Mouse (Mus musculus) forebrain, embryonic 15.5 days (tissue): ENCODE measurements around the gene Mkrn1. TPM values are rescaled to one million over a fixed set of nuclear protein-coding genes. Genes with fewer than 3 reads are reported as not detected.
"Not testable (repeated sequence)": the region's sequence is repeated elsewhere in the genome, so short reads cannot be mapped to it uniquely, and the experiment has no call there.

Source experiments
- ATAC-seq: fragments of 200-750 bp; cut with Nextera tagmentation; replicated peaks from 2 replicates; pipeline ENCODE4 v1.8.0; 2017; ENCODE audit warnings: mild to moderate bottlenecking, moderate TSS enrichment, moderate library complexity
- H3K27ac ChIP-seq: fragments of 300-500 bp; sonication (generic); replicated peaks from 2 replicates; pipeline ENCODE4 v1.5.1; 2015; ENCODE audit warnings: mild to moderate bottlenecking, inconsistent platforms
- H3K27me3 ChIP-seq: fragments of 300-500 bp; sonication (generic); 2 replicates; pipeline ENCODE4 v1.6.1; 2015; ENCODE audit warnings: inconsistent platforms
- H3K36me3 ChIP-seq: fragments of 300-500 bp; sonication (generic); 2 replicates; pipeline ENCODE4 v1.6.1; 2015; ENCODE audit warnings: mild to moderate bottlenecking, inconsistent platforms
- H3K4me1 ChIP-seq: fragments of 300-500 bp; sonication (generic); 2 replicates; pipeline ENCODE4 v1.6.1; 2015; ENCODE audit warnings: inconsistent platforms
- H3K4me2 ChIP-seq: fragments of 300-500 bp; sonication (generic); replicated peaks from 2 replicates; pipeline ENCODE4 v1.6.1; 2015; ENCODE audit warnings: mild to moderate bottlenecking, inconsistent platforms
- H3K4me3 ChIP-seq: fragments of 300-500 bp; sonication (generic); 2 replicates; pipeline ENCODE4 v1.5.1; 2015; ENCODE audit warnings: mild to moderate bottlenecking, inconsistent platforms
- H3K9ac ChIP-seq: fragments of 300-500 bp; sonication (generic); replicated peaks from 2 replicates; pipeline ENCODE4 v1.6.1; 2015; ENCODE audit warnings: mild to moderate bottlenecking, inconsistent platforms
- H3K9me3 ChIP-seq: fragments of 300-500 bp; sonication (generic); 2 replicates; pipeline ENCODE4 v1.6.1; 2016; ENCODE audit warnings: inconsistent platforms
- WGBS: fragments of 180-500 bp; shearing (Covaris S2); methylation state at CpG from one replicate; pipeline ENCODE4 v1.1.7; 2015; ENCODE audit warnings: mixed read lengths; 5-methylcytosine and 5-hydroxymethylcytosine counted together
- polyA plus RNA-seq: library from polyadenylated mRNA; unstranded; fragments of >200 nt; fragmentation: Nextera tagmentation; extraction: Ambion mirVana; gene quantifications from 2 replicates; pipeline ENCODE4 v1.2.1, GENCODE M21; 2015

The Mkrn1 gene
- polyA plus RNA-seq, 1 experiment from 2014 or later = 247 TPM

DNA sequence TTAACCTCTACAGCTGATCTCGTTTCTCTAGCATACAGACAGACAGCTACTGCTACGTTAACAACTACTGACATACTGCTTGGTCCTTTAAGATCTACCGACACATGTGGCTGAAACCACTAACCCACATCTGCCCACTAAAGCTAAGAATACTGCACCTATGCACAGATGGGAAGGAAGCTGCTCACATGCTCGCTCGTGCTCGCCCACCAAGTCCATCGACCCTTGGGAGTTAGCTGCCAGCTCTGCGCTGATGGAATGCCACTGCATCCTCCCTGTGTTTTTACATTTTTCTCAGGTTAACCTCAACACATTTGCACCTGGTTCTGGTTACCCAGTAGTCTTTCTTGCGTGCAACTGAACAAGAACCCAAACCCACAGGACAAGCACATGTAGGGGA, 21.9 kb downstream of the Mkrn1 start:
- H3K4me1 ChIP-seq = no peaks in the 10 kb centered on the region
- peaks cover 29% of the 10 kb centered on the region for H3K36me3 ChIP-seq
- 95% methylated on average over 9 of the region's 9 CpGs for WGBS
- ATAC-seq = no peak
- no peak overlapping the region for H3K4me3 ChIP-seq
- no peak overlapping the region for H3K27ac ChIP-seq
- no peak overlapping the region for H3K4me2 ChIP-seq
- no peaks in the 10 kb centered on the region for H3K27me3 ChIP-seq
- H3K9ac ChIP-seq = no peak overlapping the region
- no peaks in the 10 kb centered on the region for H3K9me3 ChIP-seq

DNA sequence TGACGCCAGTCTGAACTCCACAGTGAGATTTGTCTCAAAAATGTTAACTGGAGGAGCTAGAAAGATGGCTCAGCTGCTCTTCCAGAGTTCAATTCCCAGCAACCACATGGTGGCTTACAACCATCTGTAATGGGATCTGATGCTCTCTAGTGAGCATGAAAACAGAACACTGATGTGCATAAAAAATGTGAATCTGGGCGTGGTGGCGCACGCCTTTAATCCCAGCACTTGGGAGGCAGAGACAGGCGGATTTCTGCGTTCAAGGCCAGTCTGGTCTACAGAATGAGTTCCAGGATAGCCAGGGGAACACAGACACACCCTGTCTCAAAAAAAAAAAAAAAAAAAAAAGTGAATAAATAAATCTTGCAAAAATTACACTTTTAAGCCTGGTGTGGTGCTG, 23.2 kb downstream of the Mkrn1 start:
- H3K36me3 ChIP-seq = peaks cover 20% of the 10 kb centered on the region
- 95% methylated on average over 6 of the region's 6 CpGs for WGBS
- H3K9me3 ChIP-seq = no peaks in the 10 kb centered on the region
- no peak overlapping the region for H3K4me3 ChIP-seq
- no peaks in the 10 kb centered on the region for H3K4me1 ChIP-seq
- H3K4me2 ChIP-seq = no peak overlapping the region
- no peak overlapping the region for H3K27ac ChIP-seq
- no peak for ATAC-seq
- H3K9ac ChIP-seq = no peak overlapping the region
- no peaks in the 10 kb centered on the region for H3K27me3 ChIP-seq

- Histone ChIP-seq H3K4me3 (no peak overlapping the region), H3K27ac (no peak overlapping the region), H3K36me3 (peaks cover 15% of the 10 kb centered on the region), H3K9me3 (no peaks in the 10 kb centered on the region), H3K4me2 (no peak overlapping the region), H3K9ac (no peak overlapping the region), H3K4me1 (no peaks in the 10 kb centered on the region), H3K27me3 (no peaks in the 10 kb centered on the region)
- 91% methylated on average over 4 of the region's 4 CpGs for WGBS
- no peak for ATAC-seq
Measured at GRCm38 (mm10) chr6:39395916-39396315, 24.3 kb downstream of the Mkrn1 start.

DNA sequence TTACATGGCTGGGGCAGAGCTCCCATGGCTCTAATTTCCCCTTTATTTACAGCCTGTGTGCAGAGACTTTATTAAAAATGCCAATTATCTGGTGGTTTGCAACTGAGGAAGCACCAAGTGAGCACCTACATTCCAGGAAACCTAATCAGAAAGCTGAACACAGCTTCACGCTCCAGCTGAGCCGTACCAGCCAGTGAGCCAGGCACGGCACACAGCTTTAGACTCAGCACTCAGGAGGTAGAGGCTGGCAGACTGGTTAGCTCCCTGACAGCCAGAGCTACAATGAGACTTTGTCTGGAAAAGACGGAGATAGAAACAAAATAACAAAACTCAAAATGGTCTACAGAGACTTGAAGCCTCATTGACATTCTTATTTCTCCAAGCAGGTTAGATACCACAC, 24.8 kb downstream of the Mkrn1 start:
- H3K36me3 ChIP-seq = peaks cover 16% of the 10 kb centered on the region
- H3K27ac ChIP-seq = no peak overlapping the region

GRCm38 (mm10) chr6:39389988-39390387, 30.3 kb downstream of the Mkrn1 start:
- Histone ChIP-seq H3K27ac (no peak overlapping the region), H3K4me3 (no peak overlapping the region), H3K9ac (no peak overlapping the region), H3K27me3 (no peaks in the 10 kb centered on the region), H3K4me2 (no peak overlapping the region), H3K9me3 (no peaks in the 10 kb centered on the region), H3K4me1 (no peaks in the 10 kb centered on the region), H3K36me3 (peaks cover 4% of the 10 kb centered on the region; the same call in 1 of the 2 replicates)
- no peak for ATAC-seq
- WGBS = 94% methylated on average over 2 of the region's 2 CpGs

More for the DNA sequence above, 24.8 kb downstream of the Mkrn1 start:
- Histone ChIP-seq H3K4me2 (no peak overlapping the region), H3K9me3 (no peaks in the 10 kb centered on the region), H3K4me3 (no peak overlapping the region), H3K27me3 (no peaks in the 10 kb centered on the region), H3K4me1 (no peaks in the 10 kb centered on the region), H3K9ac (no peak overlapping the region)
- ATAC-seq = no peak
- WGBS = 79% methylated on average over 4 of the region's 4 CpGs

DNA sequence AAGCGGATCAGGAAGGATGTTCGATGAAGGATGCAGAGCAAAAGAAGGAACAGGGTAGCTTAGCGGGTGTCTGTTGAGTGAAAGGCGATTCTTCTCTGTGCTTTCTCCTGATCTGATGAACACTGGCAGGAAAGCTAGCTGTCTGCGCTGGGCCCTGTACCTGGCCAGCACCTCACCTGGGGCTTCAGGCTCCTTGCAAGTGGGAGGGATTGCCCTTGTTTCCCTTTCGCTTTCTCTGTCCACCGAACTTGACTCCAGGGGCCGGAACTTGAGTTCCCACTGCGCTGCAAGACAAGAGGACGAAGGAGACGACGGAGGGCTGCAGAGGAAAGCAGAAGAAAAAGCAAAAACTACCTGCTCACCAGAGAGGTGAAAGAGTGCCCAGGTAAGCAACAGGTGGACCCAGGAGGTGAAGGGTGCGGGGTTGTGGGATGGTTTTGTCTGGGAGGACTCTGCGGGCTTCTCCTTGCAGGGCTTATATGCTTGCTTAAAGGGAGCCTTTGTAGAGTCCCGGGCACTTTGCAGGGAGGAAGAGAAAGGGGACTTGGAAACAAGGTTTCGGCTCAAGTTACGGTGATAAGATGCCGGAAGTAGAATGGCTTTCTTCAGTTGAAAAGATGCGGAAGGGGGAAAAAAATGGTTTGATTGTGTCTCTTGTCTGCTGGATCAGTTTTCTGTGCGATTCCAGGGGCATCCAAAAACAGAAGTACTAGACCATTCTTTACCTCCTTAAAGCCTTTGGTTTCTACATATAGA, 39.0 kb downstream of the Mkrn1 start, which contains the start of gene Rab19:
TSS of gene Rab19 (plus strand) at position 51 of the 756 bp plus-strand sequence.
- Histone ChIP-seq H3K4me3 (peak within 1 kb of the TSS; percentile 17), H3K36me3 (no peaks in the 10 kb centered on the region), H3K27me3 (peaks cover 5% of the 10 kb centered on the region; the same call in 1 of the 2 replicates), H3K9ac (no peak within 1 kb of the TSS), H3K4me2 (peak within 1 kb of the TSS; percentile 29), H3K4me1 (peaks cover 6% of the 10 kb centered on the region), H3K9me3 (no peaks in the 10 kb centered on the region), H3K27ac (no peak within 1 kb of the TSS)
- ATAC-seq = no peak
- WGBS = 8% methylated on average over 20 of the region's 20 CpGs

- H3K36me3 ChIP-seq = no peaks in the 10 kb centered on the region
- no peak for ATAC-seq
- H3K4me3 ChIP-seq = no peak overlapping the region
- H3K4me2 ChIP-seq = no peak overlapping the region
- peaks cover 15% of the 10 kb centered on the region for H3K4me1 ChIP-seq
- H3K27me3 ChIP-seq = peaks cover 5% of the 10 kb centered on the region; the same call in 1 of the 2 replicates
- no peak overlapping the region for H3K9ac ChIP-seq
- WGBS = 91% methylated on average over 3 of the region's 3 CpGs
- H3K9me3 ChIP-seq = no peaks in the 10 kb centered on the region
- no peak overlapping the region for H3K27ac ChIP-seq
Measured at GRCm38 (mm10) chr6:39380276-39380675, 40.0 kb downstream of the Mkrn1 start.

GRCm38 (mm10) chr6:39379749-39380148, 40.5 kb downstream of the Mkrn1 start:
- ATAC-seq = no peak
- WGBS = 79% methylated on average over 8 of the region's 8 CpGs
- peaks cover 15% of the 10 kb centered on the region for H3K4me1 ChIP-seq
- no peak overlapping the region for H3K9ac ChIP-seq
- no peaks in the 10 kb centered on the region for H3K36me3 ChIP-seq
- H3K9me3 ChIP-seq = no peaks in the 10 kb centered on the region
- peaks cover 5% of the 10 kb centered on the region; the same call in 1 of the 2 replicates for H3K27me3 ChIP-seq
- no peak overlapping the region for H3K4me3 ChIP-seq
- no peak overlapping the region for H3K4me2 ChIP-seq
- no peak overlapping the region for H3K27ac ChIP-seq

DNA sequence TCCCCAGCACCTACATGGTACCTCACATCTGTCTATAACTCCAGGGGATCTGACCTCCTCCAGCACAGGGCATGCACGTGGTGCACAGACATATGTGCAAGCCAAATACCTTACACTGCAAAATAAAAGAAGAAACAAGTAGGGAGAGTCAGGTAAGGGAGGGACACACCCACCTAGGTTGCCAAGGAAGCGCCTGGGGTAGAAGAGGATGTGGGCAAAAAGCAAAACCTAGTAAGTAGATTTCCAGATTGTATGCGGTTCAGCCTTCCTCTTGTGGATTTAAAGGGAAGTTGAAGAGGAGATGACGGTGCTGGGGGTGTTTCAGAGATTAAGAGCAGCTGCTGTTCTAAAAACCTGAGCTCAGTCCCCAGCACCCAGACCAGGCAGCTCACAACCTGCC, 41.0 kb downstream of the Mkrn1 start:
- no peaks in the 10 kb centered on the region for H3K9me3 ChIP-seq
- H3K36me3 ChIP-seq = 0 out of 2 replicates have a peak, but pooled peaks cover under 1% of the 10 kb centered on the region
- 72% methylated on average over 4 of the region's 4 CpGs for whole genome bisulfite sequencing
- no peak for ATAC-seq
- H3K4me1 ChIP-seq = peaks cover 15% of the 10 kb centered on the region
- H3K27ac ChIP-seq = no peak overlapping the region
- H3K4me2 ChIP-seq = no peak overlapping the region
- no peak overlapping the region for H3K4me3 ChIP-seq
- H3K27me3 ChIP-seq = peaks cover 5% of the 10 kb centered on the region; the same call in 1 of the 2 replicates
- H3K9ac ChIP-seq = no peak overlapping the region

DNA sequence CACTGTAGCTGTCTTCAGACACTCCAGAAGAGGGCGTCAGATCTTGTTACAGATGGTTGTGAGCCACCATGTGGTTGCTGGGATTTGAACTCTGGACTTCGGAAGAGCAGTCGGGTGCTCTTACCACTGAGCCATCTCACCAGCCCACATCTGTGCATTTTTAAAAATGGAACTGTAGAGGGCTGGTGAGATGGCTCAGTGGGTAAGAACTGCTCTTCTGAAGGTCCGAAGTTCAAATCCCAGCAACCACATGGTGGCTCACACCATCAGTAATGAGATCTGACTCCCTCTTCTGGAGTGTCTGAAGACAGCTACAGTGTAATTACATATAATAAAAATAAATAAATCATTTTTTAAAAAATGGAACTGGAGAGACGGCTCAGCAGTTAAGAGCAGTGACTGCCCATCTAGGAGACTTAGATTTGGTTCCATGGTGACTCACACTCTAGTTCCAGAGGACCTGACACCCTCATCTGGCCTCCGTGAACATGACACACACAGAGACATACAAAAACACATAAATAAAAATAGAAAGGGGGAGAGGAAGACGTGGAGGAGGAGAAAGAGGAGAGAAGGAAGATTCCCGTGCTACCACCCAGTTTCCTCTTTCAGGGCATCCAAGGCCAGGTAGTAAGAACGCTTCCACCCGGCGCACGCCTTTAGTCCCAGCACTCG, 42.0 kb downstream of the Mkrn1 start:
- H3K9ac ChIP-seq, H3K27ac ChIP-seq, H3K27me3 ChIP-seq, H3K4me3 ChIP-seq, H3K4me2 ChIP-seq, H3K36me3 ChIP-seq, H3K9me3 ChIP-seq: not testable (repeated sequence)
- ATAC-seq = 0 out of 2 replicates have a peak, but pooled peaks have one; percentile 18
- peaks cover 15% of the 10 kb centered on the region for H3K4me1 ChIP-seq
- 83% methylated on average over 13 of the region's 13 CpGs for WGBS

GRCm38 (mm10) chr6:39377311-39377827, 42.9 kb downstream of the Mkrn1 start, which contains the start of gene Slc37a3:
TSS of gene Slc37a3 (minus strand) at chr6:39377675.
- peak; percentile 93 for ATAC-seq
- Histone ChIP-seq H3K9ac (peak within 1 kb of the TSS; percentile 93), H3K4me3 (peak within 1 kb of the TSS; percentile 93), H3K27me3 (peaks cover 5% of the 10 kb centered on the region; the same call in 1 of the 2 replicates), H3K4me2 (peak within 1 kb of the TSS; percentile 63), H3K36me3 (0 out of 2 replicates have a peak, but pooled peaks cover 6% of the 10 kb centered on the region), H3K9me3 (no peaks in the 10 kb centered on the region), H3K27ac (peak within 1 kb of the TSS; percentile 16; the same call in 1 of the 2 replicates), H3K4me1 (peaks cover 17% of the 10 kb centered on the region)
- WGBS = under 1% methylated on average over 43 of the region's 43 CpGs

- 26% methylated on average over 9 of the region's 9 CpGs for WGBS
- Histone ChIP-seq H3K4me1 (peaks cover 17% of the 10 kb centered on the region), H3K9me3 (no peaks in the 10 kb centered on the region), H3K4me3 (peak overlapping the region; percentile 93), H3K9ac (peak overlapping the region; percentile 93), H3K27me3 (peaks cover 5% of the 10 kb centered on the region; the same call in 1 of the 2 replicates), H3K36me3 (0 out of 2 replicates have a peak, but pooled peaks cover 6% of the 10 kb centered on the region), H3K4me2 (peak overlapping the region; percentile 63), H3K27ac (no peak overlapping the region)
- no peak for ATAC-seq
Measured at GRCm38 (mm10) chr6:39376775-39377174, 43.5 kb downstream of the Mkrn1 start.
